Mouse (Mus musculus): ENCODE data around the gene Ddx24. TPM values are rescaled to one million over a fixed set of nuclear protein-coding genes. Genes with fewer than 3 reads are reported as not detected.

The Ddx24 gene
- polyA plus RNA-seq, 1 experiment from 2014 or later = 104 TPM

GRCm38 (mm10) chr12:103426710-103427109 lies 1.1 kb upstream of the Ddx24 start:
- 90% methylated on average over 7 of the region's 7 CpGs for WGBS
- ATAC-seq (ENCODE audit: low FRiP score, low read depth) = no peak

GRCm38 (mm10) chr12:103425016-103425728 lies 458 bp downstream of the Ddx24 start:
- H3K9me3 ChIP-seq = no peaks in the 10 kb centered on the region
- no peak overlapping the region for H3K27ac ChIP-seq
- peak overlapping the region; percentile 87 for H3K4me2 ChIP-seq (replicated peaks)
- H3K36me3 ChIP-seq = peaks cover 15% of the 10 kb centered on the region
- peak overlapping the region; percentile 96 for H3K4me3 ChIP-seq
- WGBS = 10% methylated on average over 33 of the region's 33 CpGs
- no peaks in the 10 kb centered on the region for H3K27me3 ChIP-seq (replicated peaks)
- peaks cover 29% of the 10 kb centered on the region for H3K4me1 ChIP-seq
- ATAC-seq (ENCODE audit: low FRiP score, low read depth) = no peak; the same call in 1 of the 2 replicates
- H3K9ac ChIP-seq = peak overlapping the region; percentile 89

More at GRCm38 (mm10) chr12:103426710-103427109, 1.1 kb upstream of the Ddx24 start:
- peaks cover 23% of the 10 kb centered on the region for H3K4me1 ChIP-seq
- H3K4me3 ChIP-seq = no peak overlapping the region
- H3K9me3 ChIP-seq = no peaks in the 10 kb centered on the region
- no peaks in the 10 kb centered on the region for H3K27me3 ChIP-seq (replicated peaks)
- H3K4me2 ChIP-seq (replicated peaks) = no peak overlapping the region
- H3K36me3 ChIP-seq = peaks cover 13% of the 10 kb centered on the region
- H3K27ac ChIP-seq = no peak overlapping the region
- no peak overlapping the region for H3K9ac ChIP-seq

- H3K9me3 ChIP-seq = no peaks in the 10 kb centered on the region
- H3K4me1 ChIP-seq = no peaks in the 10 kb centered on the region
- H3K27ac ChIP-seq = no peak overlapping the region
- no peak overlapping the region for H3K4me3 ChIP-seq
- ATAC-seq (ENCODE audit: low FRiP score, low read depth) = no peak
- no peak overlapping the region for H3K9ac ChIP-seq
- WGBS = 95% methylated on average over 10 of the region's 10 CpGs
- H3K4me2 ChIP-seq (replicated peaks) = no peak overlapping the region
- no peaks in the 10 kb centered on the region for H3K27me3 ChIP-seq (replicated peaks)
- H3K36me3 ChIP-seq = peaks cover 94% of the 10 kb centered on the region
Observed at GRCm38 (mm10) chr12:103408144-103408543, 17.5 kb downstream of the Ddx24 start.

- H3K4me2 ChIP-seq (replicated peaks) = no peak within 1 kb of the TSS
- H3K4me3 ChIP-seq = no peak within 1 kb of the TSS
- no peak within 1 kb of the TSS for H3K9ac ChIP-seq
- H3K4me1 ChIP-seq = no peaks in the 10 kb centered on the region
- H3K27ac ChIP-seq = no peak within 1 kb of the TSS
- H3K9me3 ChIP-seq = no peaks in the 10 kb centered on the region
- no peak for ATAC-seq (ENCODE audit: low FRiP score, low read depth)
- 94% methylated on average over 4 of the region's 4 CpGs for WGBS
- H3K27me3 ChIP-seq (replicated peaks) = no peaks in the 10 kb centered on the region
- peaks cover 94% of the 10 kb centered on the region for H3K36me3 ChIP-seq
Observed at GRCm38 (mm10) chr12:103407720-103408119, 17.9 kb downstream of the Ddx24 start, which contains the start of gene 9330161L09Rik. Gene 9330161L09Rik (minus strand): TSS chr12:103407820.

- no peak overlapping the region for H3K4me2 ChIP-seq (replicated peaks)
- WGBS = 89% methylated on average over 18 of the region's 18 CpGs
- H3K27ac ChIP-seq = no peak overlapping the region
- H3K4me3 ChIP-seq = no peak overlapping the region
- H3K9me3 ChIP-seq = no peaks in the 10 kb centered on the region
- H3K36me3 ChIP-seq = peaks cover 68% of the 10 kb centered on the region
- ATAC-seq (ENCODE audit: low FRiP score, low read depth) = no peak
- no peak overlapping the region for H3K9ac ChIP-seq
- H3K27me3 ChIP-seq (replicated peaks) = no peaks in the 10 kb centered on the region
- H3K4me1 ChIP-seq = no peaks in the 10 kb centered on the region
Observed at GRCm38 (mm10) chr12:103404131-103404530, 21.5 kb downstream of the Ddx24 start.

GRCm38 (mm10) chr12:103396751-103397150 lies 28.9 kb downstream of the Ddx24 start:
- 86% methylated on average over 7 of the region's 7 CpGs for WGBS
- ATAC-seq (ENCODE audit: low FRiP score, low read depth) = no peak

GRCm38 (mm10) chr12:103395486-103396275 lies 29.9 kb downstream of the Ddx24 start:
- Histone ChIP-seq H3K4me1 (no peaks in the 10 kb centered on the region), H3K4me3 (no peak overlapping the region), H3K27me3 (replicated peaks) (no peaks in the 10 kb centered on the region), H3K4me2 (replicated peaks) (no peak overlapping the region), H3K36me3 (peaks cover 5% of the 10 kb centered on the region; the same call in 1 of the 2 replicates), H3K9ac (no peak overlapping the region), H3K27ac (no peak overlapping the region), H3K9me3 (no peaks in the 10 kb centered on the region)
- 83% methylated on average over 12 of the region's 12 CpGs for WGBS
- ATAC-seq (ENCODE audit: low FRiP score, low read depth) = no peak

More at GRCm38 (mm10) chr12:103396751-103397150, 28.9 kb downstream of the Ddx24 start:
- Histone ChIP-seq H3K4me3 (no peak overlapping the region), H3K27me3 (replicated peaks) (no peaks in the 10 kb centered on the region), H3K9ac (no peak overlapping the region), H3K4me2 (replicated peaks) (no peak overlapping the region), H3K27ac (no peak overlapping the region), H3K4me1 (no peaks in the 10 kb centered on the region), H3K36me3 (peaks cover 9% of the 10 kb centered on the region), H3K9me3 (no peaks in the 10 kb centered on the region)

GRCm38 (mm10) chr12:103393528-103393927 lies 32.1 kb downstream of the Ddx24 start:
- Histone ChIP-seq H3K4me1 (peaks cover 14% of the 10 kb centered on the region), H3K27ac (no peak overlapping the region), H3K36me3 (peaks cover 5% of the 10 kb centered on the region; the same call in 1 of the 2 replicates), H3K4me2 (replicated peaks) (no peak overlapping the region), H3K9me3 (no peaks in the 10 kb centered on the region), H3K9ac (no peak overlapping the region), H3K27me3 (replicated peaks) (no peaks in the 10 kb centered on the region), H3K4me3 (no peak overlapping the region)
- no peak for ATAC-seq (ENCODE audit: low FRiP score, low read depth)
- WGBS = 59% methylated on average over 6 of the region's 6 CpGs

- peaks cover 5% of the 10 kb centered on the region; the same call in 1 of the 2 replicates for H3K36me3 ChIP-seq
- H3K27me3 ChIP-seq (replicated peaks) = no peaks in the 10 kb centered on the region
- no peak overlapping the region for H3K9ac ChIP-seq
- no peak for ATAC-seq (ENCODE audit: low FRiP score, low read depth)
- no peak overlapping the region for H3K4me3 ChIP-seq
- WGBS = 89% methylated on average over 7 of the region's 7 CpGs
- no peak overlapping the region for H3K27ac ChIP-seq
- H3K4me2 ChIP-seq (replicated peaks) = no peak overlapping the region
- H3K9me3 ChIP-seq = no peaks in the 10 kb centered on the region
- H3K4me1 ChIP-seq = peaks cover 14% of the 10 kb centered on the region
Observed at GRCm38 (mm10) chr12:103391098-103391497, 34.5 kb downstream of the Ddx24 start.

- Histone ChIP-seq H3K4me3 (no peak overlapping the region), H3K36me3 (peaks cover 5% of the 10 kb centered on the region; the same call in 1 of the 2 replicates), H3K4me1 (peaks cover 14% of the 10 kb centered on the region), H3K9me3 (no peaks in the 10 kb centered on the region), H3K27me3 (replicated peaks) (no peaks in the 10 kb centered on the region), H3K27ac (no peak overlapping the region), H3K9ac (no peak overlapping the region), H3K4me2 (replicated peaks) (peak overlapping the region; percentile 84; the same call in 1 of the 2 replicates)
- no peak for ATAC-seq (ENCODE audit: low FRiP score, low read depth)
- 88% methylated on average over 4 of the region's 4 CpGs for WGBS
Observed at GRCm38 (mm10) chr12:103389982-103390381, 35.6 kb downstream of the Ddx24 start.

GRCm38 (mm10) chr12:103389348-103389727 lies 36.3 kb downstream of the Ddx24 start:
- ATAC-seq (ENCODE audit: low FRiP score, low read depth) = no peak
- H3K27me3 ChIP-seq (replicated peaks) = no peaks in the 10 kb centered on the region
- peak overlapping the region; percentile 90 for H3K9ac ChIP-seq
- H3K4me2 ChIP-seq (replicated peaks) = peak overlapping the region; percentile 84
- H3K9me3 ChIP-seq = no peaks in the 10 kb centered on the region
- no peak overlapping the region for H3K27ac ChIP-seq
- peaks cover 5% of the 10 kb centered on the region; the same call in 1 of the 2 replicates for H3K36me3 ChIP-seq
- peak overlapping the region; percentile 81 for H3K4me3 ChIP-seq
- H3K4me1 ChIP-seq = peaks cover 14% of the 10 kb centered on the region
- WGBS = 74% methylated on average over 2 of the region's 2 CpGs

Measured in neural tube, embryonic 12.5 days (tissue).